Mouse (Mus musculus) cerebellum, adult 18-20 months (tissue): Measurements from ENCODE around the gene Pax5.
A peak's percentile ranks its signal among the peaks of the same experiment; 100 is the strongest.
"Not testable (repeated sequence)": the region's sequence is repeated elsewhere in the genome, so short reads cannot be mapped to it uniquely, and the experiment has no call there.

Source experiments
- DNase-seq, 2 experiments: peaks; one replicate each; pipeline ENCODE4 v3.0.0; 2021

Gene Pax5

GRCm38 (mm10) chr4:44709740-44710700, at the start of gene Pax5:
Gene Pax5 (minus strand): TSS chr4:44710487.
- DNase-seq: no peak

- not testable (repeated sequence) for DNase-seq
These were observed 46.8 kb upstream of the Pax5 start for GRCm38 (mm10) chr4:44757131-44757530.

GRCm38 (mm10) chr4:44756134-44756951, 46.1 kb upstream of the Pax5 start:
- DNase-seq: peak; percentile 89 to 95

GRCm38 (mm10) chr4:44755553-44756133, 45.4 kb upstream of the Pax5 start, which contains the start of gene Zcchc7:
Gene Zcchc7 (plus strand): TSS chr4:44755877.
- no peak for DNase-seq

- DNase-seq: no peak
These were observed 30.2 kb upstream of the Pax5 start for GRCm38 (mm10) chr4:44740471-44740870.

- no peak for DNase-seq
These were observed 10.9 kb upstream of the Pax5 start for GRCm38 (mm10) chr4:44721237-44721636.

- no peak for DNase-seq
These were observed 9.8 kb upstream of the Pax5 start for GRCm38 (mm10) chr4:44720046-44720445.

- no peak for DNase-seq
These were observed 7.4 kb upstream of the Pax5 start for GRCm38 (mm10) chr4:44717676-44718075.

GRCm38 (mm10) chr4:44716391-44716790, 6.1 kb upstream of the Pax5 start:
- no peak for DNase-seq

- no peak for DNase-seq
These were observed 5.4 kb upstream of the Pax5 start for GRCm38 (mm10) chr4:44715621-44716160.

- DNase-seq: no peak
These were observed 3.9 kb upstream of the Pax5 start for GRCm38 (mm10) chr4:44714111-44714621.

- DNase-seq: no peak
These were observed 3.3 kb upstream of the Pax5 start for GRCm38 (mm10) chr4:44713554-44714051.

- DNase-seq: peak in 1 of 2 experiments; percentile 20
These were observed 2.7 kb upstream of the Pax5 start for GRCm38 (mm10) chr4:44712786-44713553.

- DNase-seq: peak in 1 of 2 experiments; percentile 12
These were observed 1.9 kb upstream of the Pax5 start for GRCm38 (mm10) chr4:44712051-44712700.

GRCm38 (mm10) chr4:44711136-44711900, 1.0 kb upstream of the Pax5 start:
- DNase-seq: no peak

- DNase-seq: no peak
These were observed 412 bp upstream of the Pax5 start for GRCm38 (mm10) chr4:44710701-44711097.

- DNase-seq: no peak
These were observed 1.1 kb downstream of the Pax5 start for GRCm38 (mm10) chr4:44709091-44709695.

- no peak for DNase-seq
These were observed 2.0 kb downstream of the Pax5 start for GRCm38 (mm10) chr4:44708311-44708710.

GRCm38 (mm10) chr4:44706865-44707264, 3.4 kb downstream of the Pax5 start:
- DNase-seq: no peak

- DNase-seq: no peak
These were observed 4.3 kb downstream of the Pax5 start for GRCm38 (mm10) chr4:44705967-44706366.
